Mouse (Mus musculus) effector memory CD4-positive, alpha-beta T cell, adult 7 months (primary cell): ENCODE data around the gene S1pr5. TPM values are rescaled to one million over a fixed set of nuclear protein-coding genes. Genes with fewer than 3 reads are reported as not detected.

Experiments used
- polyA plus RNA-seq: library from polyadenylated mRNA; unstranded; fragments of 100-300 nt; shearing (Covaris generic); gene quantifications from one replicate; pipeline ENCODE4 v1.2.1, GENCODE M21; 2017

S1pr5 gene
- polyA plus RNA-seq: 2.5 TPM

DNA sequence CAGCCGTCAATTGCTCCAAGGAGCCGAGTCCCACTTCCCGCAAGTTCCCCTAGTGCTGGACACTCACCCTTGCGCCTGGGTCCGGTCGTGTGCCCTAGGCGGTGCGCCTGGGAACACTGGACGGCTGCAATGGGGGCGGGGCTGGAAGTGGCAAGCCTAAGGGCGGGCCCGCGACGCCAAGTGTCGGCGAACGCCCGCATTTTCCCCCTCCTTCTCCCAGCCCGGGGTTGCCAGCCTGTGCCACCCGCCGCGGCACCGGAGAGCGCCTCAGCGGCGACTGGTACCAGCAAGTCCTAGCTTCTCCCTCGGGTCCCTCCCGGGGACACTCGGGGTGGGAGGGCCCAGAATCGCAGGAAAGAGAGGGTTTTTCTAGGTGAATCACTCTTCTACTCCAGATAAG is at the start of gene S1pr5:
Gene S1pr5 (minus strand): TSS at position 118 of the 400 bp plus-strand sequence.

DNA sequence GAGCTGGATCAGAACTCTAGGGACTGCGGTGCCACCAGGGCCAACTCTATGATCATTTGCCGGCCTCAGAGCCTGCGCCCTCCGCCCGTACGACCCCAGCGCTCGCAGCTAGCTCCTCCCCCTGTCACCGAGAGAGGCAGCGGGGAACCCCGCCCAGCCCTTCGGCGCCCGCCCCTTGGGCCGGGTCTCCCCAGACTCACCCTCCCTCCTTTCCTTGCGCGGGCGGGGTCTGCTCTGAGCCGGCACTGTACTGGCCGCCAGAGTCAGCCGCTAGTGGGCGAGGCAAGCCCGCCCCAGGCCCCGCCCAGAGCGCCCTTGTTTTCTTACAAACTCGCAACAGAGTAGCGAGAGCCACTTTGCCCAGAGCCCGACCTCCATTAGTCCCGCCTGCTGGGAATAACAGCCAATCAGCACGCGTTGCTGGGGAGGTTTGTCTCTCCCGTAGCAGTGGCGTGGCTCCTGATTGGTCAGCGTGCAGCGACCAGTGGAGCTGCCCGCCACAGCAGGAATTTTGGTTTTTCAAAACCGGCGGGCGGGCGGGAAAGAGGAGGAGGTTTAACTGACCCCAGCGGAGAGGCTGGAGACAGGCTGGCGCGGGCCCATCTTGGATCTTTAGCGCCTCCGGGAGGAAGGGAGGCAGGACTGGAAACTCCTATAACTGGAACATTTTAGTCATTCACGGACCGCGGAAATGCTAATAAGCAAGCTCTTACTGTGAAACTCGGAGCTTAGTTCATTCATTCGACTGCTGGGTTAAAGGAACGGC is 43.0 kb upstream of the S1pr5 start, which contains the start of gene Cdkn2d:
Gene Cdkn2d (minus strand): TSS at position 386 of the 766 bp plus-strand sequence.

GRCm38 (mm10) chr9:21287571-21288402 is 39.5 kb upstream of the S1pr5 start, which contains the start of gene Kri1:
Gene Kri1, minus strand, starts transcription at chr9:21287969.

DNA sequence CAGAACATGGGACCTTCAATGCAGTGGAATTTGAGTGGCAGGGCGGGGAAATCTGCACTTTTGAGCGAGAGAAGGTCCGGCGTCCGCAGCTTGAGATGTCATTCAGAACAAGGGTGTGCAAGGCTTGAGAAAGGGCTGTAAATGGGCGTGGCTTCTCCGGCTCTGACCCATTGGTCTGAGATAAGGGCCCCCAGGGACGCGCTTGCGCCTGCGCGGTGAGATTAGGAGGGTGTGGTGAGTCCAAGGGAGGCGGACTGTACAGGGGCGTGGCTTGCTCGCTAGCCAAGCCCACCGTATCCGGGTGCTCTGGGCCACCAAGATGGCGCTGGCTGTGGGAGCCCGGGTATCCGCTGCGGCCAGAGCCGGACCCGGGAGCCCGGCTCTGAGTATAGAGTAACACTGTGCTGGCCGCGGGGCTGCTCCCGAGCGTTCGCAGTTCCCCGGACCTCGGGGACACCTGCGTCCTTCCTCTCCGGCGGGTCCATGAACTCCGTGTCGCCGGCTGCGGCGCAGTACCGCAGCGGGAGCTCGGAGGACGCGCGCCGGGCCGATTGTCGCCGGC is 16.8 kb upstream of the S1pr5 start, which contains the start of gene Atg4d:
Gene Atg4d (plus strand): TSS at position 294 of the 562 bp plus-strand sequence.

DNA sequence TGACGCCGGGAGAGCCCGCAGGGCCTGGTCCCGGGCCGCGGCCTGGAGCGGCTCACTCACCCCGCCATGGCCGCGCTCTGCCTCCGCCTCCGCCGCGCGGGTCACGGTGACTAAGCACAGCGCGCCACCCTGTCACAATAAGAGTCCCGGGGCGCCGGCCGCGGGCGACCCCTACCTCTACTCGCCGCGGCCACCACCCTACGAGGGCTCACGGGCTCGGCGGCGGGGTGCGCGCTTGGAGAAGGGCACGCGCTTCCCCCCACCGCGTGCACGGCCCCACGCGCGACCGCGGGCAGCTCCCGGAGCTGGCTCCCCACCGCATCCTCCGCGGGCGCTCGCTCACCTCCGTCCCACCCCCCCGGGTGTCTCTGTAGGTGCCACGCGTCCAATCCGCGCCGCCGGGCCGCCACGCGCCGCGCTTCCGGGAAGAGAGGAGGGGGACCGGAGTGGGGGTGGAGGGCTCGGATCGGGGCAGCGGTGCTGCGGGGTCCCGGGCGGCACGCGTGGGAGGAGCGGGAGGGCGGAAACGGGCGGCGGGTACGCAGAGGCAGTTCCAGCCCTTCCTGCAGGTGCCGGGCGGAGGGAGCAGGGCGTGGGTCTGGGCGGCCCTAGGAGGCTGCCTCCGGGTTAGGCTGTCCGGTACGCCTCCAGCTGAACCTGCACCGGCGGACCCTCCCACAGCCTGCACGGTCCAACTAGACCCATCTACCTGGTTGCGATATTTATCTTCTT is 9.3 kb downstream of the S1pr5 start, which contains the start of gene Keap1:
Gene Keap1 (minus strand): TSS at position 629 of the 732 bp plus-strand sequence.

Other genes starting within 250 kb of the S1pr5 start
- gene Mrpl4, start 245.7 kb downstream of the S1pr5 start, polyA plus RNA-seq: 101 TPM
- gene Icam1, start 232.5 kb downstream of the S1pr5 start, polyA plus RNA-seq: 268 TPM
- 1.4 TPM for gene Icam4, start 219.1 kb downstream of the S1pr5 start, polyA plus RNA-seq
- gene Icam5, start 216.4 kb downstream of the S1pr5 start, polyA plus RNA-seq: not detected
- 0.73 TPM for gene Zglp1, start 181.3 kb downstream of the S1pr5 start, polyA plus RNA-seq
- gene Gm49373, start 175.3 kb downstream of the S1pr5 start, polyA plus RNA-seq: not detected
- gene Fdx1l, start 174.8 kb downstream of the S1pr5 start, polyA plus RNA-seq: 47.1 TPM
- 6.2 TPM for gene Gm38431, start 156.4 kb downstream of the S1pr5 start, polyA plus RNA-seq
- 53.3 TPM for gene Raver1, start 156.4 kb downstream of the S1pr5 start, polyA plus RNA-seq
- 65.3 TPM for gene Tyk2, start 117.2 kb downstream of the S1pr5 start, polyA plus RNA-seq
- gene Cdc37, start 98.5 kb downstream of the S1pr5 start, polyA plus RNA-seq: 320 TPM
- 3.4 TPM for gene Pde4a, start 82.7 kb downstream of the S1pr5 start, polyA plus RNA-seq
- gene Keap1, start 9.1 kb downstream of the S1pr5 start, polyA plus RNA-seq: 22.5 TPM
- gene Atg4d, start 16.9 kb upstream of the S1pr5 start, polyA plus RNA-seq: 83.2 TPM
- 30.7 TPM for gene Kri1, start 39.5 kb upstream of the S1pr5 start, polyA plus RNA-seq
- gene Cdkn2d, start 43.0 kb upstream of the S1pr5 start, polyA plus RNA-seq: 70.0 TPM
- gene Ap1m2, start 63.9 kb upstream of the S1pr5 start, polyA plus RNA-seq: 2.1 TPM
- gene Slc44a2, start 72.3 kb upstream of the S1pr5 start, polyA plus RNA-seq: 261 TPM
- gene Ilf3, start 119.4 kb upstream of the S1pr5 start, polyA plus RNA-seq: 51.0 TPM
- 54.3 TPM for gene Qtrt1, start 163.4 kb upstream of the S1pr5 start, polyA plus RNA-seq
- gene Dnm2, start 176.5 kb upstream of the S1pr5 start, polyA plus RNA-seq: 261 TPM